Mouse (Mus musculus): Measurements from ENCODE around the gene Gart. TPM values are rescaled to one million over a fixed set of nuclear protein-coding genes. Genes with fewer than 3 reads are reported as not detected.

Gene Gart
- total RNA-seq, 2 experiments from 2014 or later: 238 to 702 TPM

DNA sequence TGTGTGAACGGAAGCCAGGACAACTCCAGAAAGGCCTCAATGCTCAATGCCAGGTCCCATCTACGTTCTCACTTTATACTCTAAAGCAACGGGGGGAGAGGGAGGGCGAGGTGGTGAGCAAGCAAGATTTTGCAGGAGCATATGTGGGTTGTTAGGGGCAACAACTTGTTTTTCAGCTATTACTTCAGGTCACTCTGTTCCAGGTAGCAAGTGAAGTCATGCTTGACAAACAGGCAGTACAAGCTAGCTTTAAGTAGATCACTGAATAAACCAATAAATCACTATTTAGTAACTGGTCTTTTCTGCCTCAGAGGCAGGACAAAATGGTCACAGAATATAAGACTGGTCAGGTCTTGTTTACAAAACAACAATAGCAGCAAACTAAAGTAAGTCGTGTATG is 61.1 kb downstream of the Gart start:
- ATAC-seq (replicated peaks; ENCODE audit: low FRiP score, low TSS enrichment, poor library complexity, severe bottlenecking): no peak

- ATAC-seq (replicated peaks; ENCODE audit: low FRiP score, low TSS enrichment, poor library complexity, severe bottlenecking): peak; percentile 75
Measured at GRCm38 (mm10) chr16:91582307-91582706, 64.4 kb downstream of the Gart start.

- no peak for ATAC-seq (replicated peaks; ENCODE audit: low FRiP score, low TSS enrichment, poor library complexity, severe bottlenecking)
Measured at GRCm38 (mm10) chr16:91578980-91579720, 67.6 kb downstream of the Gart start.

- ATAC-seq (replicated peaks; ENCODE audit: low FRiP score, low TSS enrichment, poor library complexity, severe bottlenecking): no peak
Measured at GRCm38 (mm10) chr16:91575151-91575550, 71.6 kb downstream of the Gart start.

Other genes starting within 250 kb of the Gart start
- gene Il10rb, start 240.8 kb downstream of the Gart start, total RNA-seq (2014; fragmentation: Nextera tagmentation): 17.3 and 20.6 TPM in 2 replicates
- 23.1 and 29.0 TPM in 2 replicates for gene Il10rb, start 240.8 kb downstream of the Gart start, total RNA-seq (2017)
- gene Ifnar1, start 161.7 kb downstream of the Gart start, total RNA-seq (2014; fragmentation: Nextera tagmentation): 16.3 and 19.6 TPM in 2 replicates
- gene Ifnar1, start 161.7 kb downstream of the Gart start, total RNA-seq (2017): 22.2 and 22.7 TPM in 2 replicates
- gene Ifngr2, start 99.9 kb downstream of the Gart start, total RNA-seq (2014; fragmentation: Nextera tagmentation): 7.2 and 8.7 TPM in 2 replicates
- 5.4 and 6.7 TPM in 2 replicates for gene Ifngr2, start 99.9 kb downstream of the Gart start, total RNA-seq (2017)
- 2.1 and 5.1 TPM in 2 replicates for gene Tmem50b, start 49.2 kb downstream of the Gart start, total RNA-seq (2014; fragmentation: Nextera tagmentation)
- gene Tmem50b, start 49.2 kb downstream of the Gart start, total RNA-seq (2017): 0.38 and 2.9 TPM in 2 replicates
- 2.2 and 2.5 TPM in 2 replicates for gene Dnajc28, start 27.9 kb downstream of the Gart start, total RNA-seq (2014; fragmentation: Nextera tagmentation)
- 3.9 and 5.0 TPM in 2 replicates for gene Dnajc28, start 27.9 kb downstream of the Gart start, total RNA-seq (2017)
- gene Son, start 554 bp upstream of the Gart start, total RNA-seq (2014; fragmentation: Nextera tagmentation): 233 and 272 TPM in 2 replicates
- gene Son, start 554 bp upstream of the Gart start, total RNA-seq (2017): 196 and 233 TPM in 2 replicates
- gene Donson, start 41.8 kb upstream of the Gart start, total RNA-seq (2014; fragmentation: Nextera tagmentation): 20.7 and 28.4 TPM in 2 replicates
- gene Donson, start 41.8 kb upstream of the Gart start, total RNA-seq (2017): 44.6 and 49.3 TPM in 2 replicates
- 33.7 and 72.0 TPM in 2 replicates for gene Cryzl1, start 82.0 kb upstream of the Gart start, total RNA-seq (2014; fragmentation: Nextera tagmentation)
- 33.2 and 69.5 TPM in 2 replicates for gene Cryzl1, start 82.0 kb upstream of the Gart start, total RNA-seq (2017)
- 24.0 and 27.8 TPM in 2 replicates for gene Itsn1, start 82.3 kb upstream of the Gart start, total RNA-seq (2014; fragmentation: Nextera tagmentation)
- gene Itsn1, start 82.3 kb upstream of the Gart start, total RNA-seq (2017): 6.8 and 28.4 TPM in 2 replicates

Data from megakaryocyte-erythroid progenitor cell, adult 5-6 weeks (primary cell).